Mouse (Mus musculus) heart, embryonic 13.5 days (tissue): ENCODE results near the gene Rflnb. TPM values are rescaled to one million over a fixed set of nuclear protein-coding genes. Genes with fewer than 3 reads are reported as not detected.

Source experiments
- ATAC-seq: fragments of 200-750 bp; cut with Nextera tagmentation; 2 replicates; pipeline ENCODE4 v1.8.0; 2017; ENCODE audit warnings: moderate TSS enrichment; ENCODE audit not compliant: insufficient number of reproducible peaks, low FRiP score, low TSS enrichment; ENCODE audit errors: extremely low read depth
- H3K27ac ChIP-seq: fragments of 300-500 bp; sonication (generic); replicated peaks from 2 replicates; pipeline ENCODE4 v1.5.1; 2015; ENCODE audit warnings: moderate library complexity, mild to moderate bottlenecking, inconsistent platforms
- H3K27me3 ChIP-seq: fragments of 300-500 bp; sonication (generic); replicated peaks from 2 replicates; pipeline ENCODE4 v1.6.1; 2015; ENCODE audit warnings: mild to moderate bottlenecking, inconsistent platforms
- H3K36me3 ChIP-seq: fragments of 300-500 bp; sonication (generic); 2 replicates; pipeline ENCODE4 v1.6.1; 2015; ENCODE audit warnings: mild to moderate bottlenecking, inconsistent platforms
- H3K4me1 ChIP-seq: fragments of 300-500 bp; sonication (generic); 2 replicates; pipeline ENCODE4 v1.6.1; 2015; ENCODE audit warnings: inconsistent platforms
- H3K4me2 ChIP-seq: fragments of 300-500 bp; sonication (generic); 2 replicates; pipeline ENCODE4 v1.6.1; 2015; ENCODE audit warnings: inconsistent platforms, mild to moderate bottlenecking, moderate library complexity
- H3K4me3 ChIP-seq: fragments of 300-500 bp; sonication (generic); 2 replicates; pipeline ENCODE4 v1.5.1; 2015; ENCODE audit warnings: moderate library complexity, mild to moderate bottlenecking, inconsistent platforms
- H3K9ac ChIP-seq: fragments of 300-500 bp; sonication (generic); 2 replicates; pipeline ENCODE4 v1.6.1; 2015; ENCODE audit warnings: inconsistent platforms, mild to moderate bottlenecking, moderate library complexity
- H3K9me3 ChIP-seq: fragments of 300-500 bp; sonication (generic); 2 replicates; pipeline ENCODE4 v1.6.1; 2016; ENCODE audit warnings: inconsistent platforms
- WGBS: fragments of 180-500 bp; shearing (Covaris S2); methylation state at CpG from one replicate; pipeline ENCODE4 v1.1.7; 2015; ENCODE audit warnings: mixed read lengths; 5-methylcytosine and 5-hydroxymethylcytosine counted together
- polyA plus RNA-seq: library from polyadenylated mRNA; unstranded; fragments of >200 nt; fragmentation: Nextera tagmentation; extraction: Ambion mirVana; gene quantifications from 2 replicates; pipeline ENCODE4 v1.2.1, GENCODE M21; 2015

Rflnb gene
- polyA plus RNA-seq, 1 experiment from 2014 or later: 10.7 TPM

DNA sequence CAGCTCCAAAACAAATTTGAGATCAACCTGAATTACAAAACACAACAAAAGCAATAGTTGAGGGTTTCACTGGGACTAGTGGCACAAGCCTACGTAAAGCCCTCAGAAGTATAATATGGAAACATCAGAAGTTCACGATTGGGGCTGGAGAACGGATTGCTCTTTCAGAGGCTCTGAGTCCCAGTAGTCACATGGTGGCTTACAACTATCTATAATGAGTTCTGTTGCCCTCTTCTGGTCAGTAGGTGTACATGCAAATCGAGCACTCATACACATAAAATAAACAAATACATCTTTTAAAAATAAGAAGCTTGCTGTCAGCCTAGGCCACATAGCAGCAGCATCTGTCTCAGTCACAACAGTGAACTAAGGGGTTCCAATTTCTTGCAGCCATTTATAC, 44.4 kb downstream of the Rflnb start:
- H3K27ac ChIP-seq: no peak overlapping the region
- 77% methylated on average over 4 of the region's 4 CpGs for WGBS
- no peaks in the 10 kb centered on the region for H3K27me3 ChIP-seq
- no peaks in the 10 kb centered on the region for H3K4me1 ChIP-seq
- no peaks in the 10 kb centered on the region for H3K9me3 ChIP-seq
- no peak for ATAC-seq
- no peak overlapping the region for H3K4me3 ChIP-seq
- H3K9ac ChIP-seq: no peak overlapping the region
- no peaks in the 10 kb centered on the region for H3K36me3 ChIP-seq
- no peak overlapping the region for H3K4me2 ChIP-seq

DNA sequence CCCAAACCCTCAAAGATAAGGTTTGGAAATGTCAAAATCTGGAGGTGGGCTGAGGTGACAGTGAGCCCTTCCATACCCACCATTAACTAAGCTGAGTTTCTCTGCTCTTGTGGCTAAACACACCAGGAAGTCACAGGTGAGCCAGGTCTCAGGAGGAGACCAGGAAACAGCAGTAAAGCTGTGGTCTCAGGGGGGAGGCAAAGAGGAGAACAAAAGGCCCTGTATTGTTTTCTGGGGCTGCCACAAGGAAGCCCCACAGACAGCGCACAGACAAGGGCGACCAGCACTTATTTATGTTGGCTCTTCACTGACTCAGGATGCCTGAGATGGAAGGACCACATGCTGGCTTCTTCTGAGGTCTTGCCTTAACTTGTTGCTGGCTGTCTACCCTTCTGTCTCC, 47.2 kb downstream of the Rflnb start:
- Histone ChIP-seq H3K36me3 (no peaks in the 10 kb centered on the region), H3K9me3 (no peaks in the 10 kb centered on the region)
- WGBS: 11% methylated on average over 2 of the region's 2 CpGs

DNA sequence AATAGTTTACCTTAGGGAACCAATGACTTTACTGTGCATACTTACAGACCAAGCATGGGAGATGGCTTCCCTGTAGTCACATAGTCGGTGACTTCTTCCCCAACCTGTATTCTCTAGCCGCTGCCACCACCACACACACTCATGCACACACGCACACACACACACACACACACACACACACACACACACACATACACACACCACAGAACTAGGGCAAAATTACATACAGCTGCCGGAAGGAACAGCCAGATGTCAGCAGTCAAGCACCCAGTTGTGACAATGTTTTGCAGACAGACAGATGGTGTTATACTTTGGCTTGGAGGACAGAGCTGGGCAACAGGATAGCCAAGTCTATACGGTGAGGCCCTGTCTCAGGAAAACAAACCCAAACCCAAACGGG, 49.5 kb downstream of the Rflnb start:
- Histone ChIP-seq H3K9ac (no peak overlapping the region), H3K9me3 (peaks cover 4% of the 10 kb centered on the region), H3K36me3 (no peaks in the 10 kb centered on the region), H3K27ac (no peak overlapping the region), H3K4me2 (no peak overlapping the region), H3K4me1 (peaks cover 2% of the 10 kb centered on the region; the same call in 1 of the 2 replicates), H3K27me3 (0 out of 2 replicates have a peak, but pooled peaks cover under 1% of the 10 kb centered on the region), H3K4me3 (no peak overlapping the region)
- WGBS: 70% methylated on average over 6 of the region's 6 CpGs
- no peak for ATAC-seq

More for the DNA sequence above, 47.2 kb downstream of the Rflnb start:
- H3K4me3 ChIP-seq: no peak overlapping the region
- no peak overlapping the region for H3K4me2 ChIP-seq
- H3K9ac ChIP-seq: no peak overlapping the region
- H3K27ac ChIP-seq: no peak overlapping the region
- no peaks in the 10 kb centered on the region for H3K4me1 ChIP-seq
- H3K27me3 ChIP-seq: no peaks in the 10 kb centered on the region
- ATAC-seq: no peak

DNA sequence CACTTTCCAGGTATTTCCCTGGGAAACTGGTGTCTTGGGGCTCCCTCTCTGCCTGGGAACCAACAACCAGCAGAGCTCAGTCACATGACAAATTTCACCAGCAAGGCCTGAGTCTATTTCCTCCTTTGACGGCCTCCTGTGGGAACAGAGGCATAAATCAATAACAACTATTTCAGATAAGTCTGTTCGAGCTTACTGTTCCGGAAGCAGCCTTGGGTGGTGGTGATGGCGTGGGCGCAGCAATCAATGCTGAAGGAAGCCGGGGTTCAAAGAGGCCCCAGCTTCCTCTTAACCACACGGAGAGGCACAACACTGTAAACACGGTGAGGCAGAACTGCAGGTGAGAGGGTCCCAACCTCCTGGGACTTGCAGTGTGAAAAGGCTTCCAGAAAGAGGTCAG, 50.8 kb downstream of the Rflnb start:
- Histone ChIP-seq H3K27me3 (0 out of 2 replicates have a peak, but pooled peaks cover 3% of the 10 kb centered on the region), H3K9ac (no peak overlapping the region), H3K36me3 (no peaks in the 10 kb centered on the region), H3K4me1 (peaks cover 5% of the 10 kb centered on the region; the same call in 1 of the 2 replicates), H3K27ac (no peak overlapping the region), H3K4me2 (no peak overlapping the region), H3K4me3 (no peak overlapping the region), H3K9me3 (peaks cover 4% of the 10 kb centered on the region)
- ATAC-seq: no peak
- WGBS: 54% methylated on average over 8 of the region's 8 CpGs

DNA sequence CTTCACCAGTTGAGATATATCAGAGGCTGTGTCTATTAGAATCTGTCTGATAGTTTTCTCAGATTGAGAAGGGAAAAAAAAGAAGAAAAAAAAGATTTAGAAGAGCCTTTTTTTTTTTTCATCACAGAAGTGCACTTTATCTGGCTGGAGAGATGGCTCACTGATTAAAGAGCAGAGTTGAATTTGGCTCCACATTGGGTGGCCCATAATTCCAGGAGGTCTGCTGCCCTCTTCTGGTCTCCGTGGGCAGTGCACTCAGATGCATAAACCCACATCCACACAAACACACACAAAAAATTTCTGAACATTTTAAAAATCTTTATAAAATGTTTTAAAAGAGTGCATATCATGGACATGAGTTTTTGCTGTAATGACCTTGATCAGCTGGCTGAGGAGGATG, 53.6 kb downstream of the Rflnb start:
- no peak for ATAC-seq
- WGBS: 68% methylated on average over 1 of the region's 1 CpGs

DNA sequence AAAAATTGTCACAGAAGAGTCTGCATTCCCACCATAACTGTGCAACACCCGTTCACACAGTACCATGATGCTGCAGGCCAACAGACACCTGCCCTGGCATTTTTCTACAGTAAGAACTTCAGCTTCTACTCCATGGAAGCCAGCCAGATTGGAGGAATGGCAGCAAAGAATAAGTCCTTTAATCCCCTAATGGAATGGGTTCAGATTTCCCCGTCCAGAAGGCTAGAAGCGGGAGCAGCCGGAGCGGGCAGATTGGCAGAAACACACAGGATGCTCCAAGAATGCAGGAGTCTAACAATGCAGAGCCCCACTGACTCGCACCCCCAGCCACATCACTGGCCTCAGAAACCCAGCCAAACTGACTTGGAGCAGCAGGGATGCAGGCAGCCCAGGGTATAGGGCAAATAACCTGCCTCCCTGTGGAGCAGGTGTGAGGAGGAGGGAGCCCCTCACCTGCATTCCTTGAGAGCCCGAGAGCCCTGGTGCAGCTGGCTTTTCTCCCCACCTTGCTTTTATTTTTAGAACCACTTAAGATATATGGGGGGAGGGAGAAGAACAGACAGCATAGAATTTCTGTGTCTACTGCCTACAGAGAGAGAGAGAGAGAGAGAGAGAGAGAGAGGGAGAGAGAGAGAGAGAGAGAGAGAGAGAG, 54.5 kb downstream of the Rflnb start:
- no peak overlapping the region for H3K4me3 ChIP-seq
- no peak for ATAC-seq
- H3K36me3 ChIP-seq: no peaks in the 10 kb centered on the region
- peaks cover 4% of the 10 kb centered on the region for H3K9me3 ChIP-seq
- no peak overlapping the region for H3K27ac ChIP-seq
- no peak overlapping the region for H3K9ac ChIP-seq
- peaks cover 25% of the 10 kb centered on the region for H3K27me3 ChIP-seq
- WGBS: 22% methylated on average over 7 of the region's 7 CpGs
- no peak overlapping the region for H3K4me2 ChIP-seq
- H3K4me1 ChIP-seq: peaks cover 5% of the 10 kb centered on the region; the same call in 1 of the 2 replicates

More for the DNA sequence above, 53.6 kb downstream of the Rflnb start:
- H3K36me3 ChIP-seq: no peaks in the 10 kb centered on the region
- H3K27me3 ChIP-seq: peaks cover 15% of the 10 kb centered on the region; the same call in 1 of the 2 replicates
- H3K9me3 ChIP-seq: peaks cover 4% of the 10 kb centered on the region
- H3K9ac ChIP-seq: no peak overlapping the region
- H3K4me3 ChIP-seq: no peak overlapping the region
- peaks cover 5% of the 10 kb centered on the region; the same call in 1 of the 2 replicates for H3K4me1 ChIP-seq
- no peak overlapping the region for H3K27ac ChIP-seq
- no peak overlapping the region for H3K4me2 ChIP-seq

DNA sequence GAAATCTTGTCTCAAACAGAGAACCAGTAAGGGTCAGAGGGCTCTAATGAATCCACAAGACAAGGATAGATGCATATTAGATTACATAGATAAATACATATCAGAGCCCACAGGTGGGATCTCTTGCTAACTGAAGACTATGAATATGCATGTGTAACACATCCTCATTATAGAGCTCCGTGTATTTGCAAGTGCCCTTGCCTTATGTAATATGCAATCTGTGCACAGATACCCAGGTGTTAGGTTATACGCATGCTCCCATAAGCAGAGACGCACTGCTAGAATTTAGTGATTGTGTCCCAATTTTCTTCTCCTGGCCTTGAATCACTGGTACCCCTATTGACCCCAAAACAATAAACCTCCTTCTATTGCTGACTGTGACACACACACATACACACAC, 55.4 kb downstream of the Rflnb start:
- Histone ChIP-seq H3K9ac (no peak overlapping the region), H3K4me1 (peaks cover 8% of the 10 kb centered on the region; the same call in 1 of the 2 replicates), H3K27ac (no peak overlapping the region), H3K36me3 (no peaks in the 10 kb centered on the region), H3K4me3 (no peak overlapping the region), H3K9me3 (peaks cover 4% of the 10 kb centered on the region), H3K27me3 (peaks cover 31% of the 10 kb centered on the region), H3K4me2 (no peak overlapping the region)
- ATAC-seq: no peak
- 74% methylated on average over 3 of the region's 3 CpGs for WGBS

DNA sequence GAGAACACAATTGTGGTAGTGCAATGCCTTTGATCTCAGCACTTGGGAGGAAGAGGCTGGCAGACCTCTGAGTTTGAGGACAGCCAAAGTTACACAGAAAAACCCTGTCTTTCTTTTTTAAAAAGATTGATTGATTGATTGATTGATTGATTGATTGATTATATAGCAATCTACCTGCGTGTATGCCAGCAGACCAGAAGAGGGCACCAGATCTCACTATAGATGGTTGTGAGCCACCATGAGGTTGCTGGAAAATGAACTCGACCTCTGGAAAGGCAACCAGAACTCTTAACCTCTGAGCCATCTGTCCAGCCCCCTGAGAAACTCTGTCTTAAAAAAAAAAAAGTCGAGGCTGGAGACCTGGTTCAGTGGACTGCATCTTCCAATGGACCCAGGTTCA, 57.0 kb downstream of the Rflnb start:
- no peak for ATAC-seq
- Histone ChIP-seq H3K9ac (no peak overlapping the region), H3K36me3 (no peaks in the 10 kb centered on the region), H3K27me3 (peaks cover 37% of the 10 kb centered on the region), H3K4me2 (no peak overlapping the region), H3K27ac (no peak overlapping the region), H3K9me3 (peaks cover 4% of the 10 kb centered on the region), H3K4me1 (peaks cover 17% of the 10 kb centered on the region), H3K4me3 (no peak overlapping the region)
- WGBS: 22% methylated on average over 3 of the region's 3 CpGs

Other genes starting within 250 kb of the Rflnb start
- gene Doc2b, start 231.7 kb downstream of the Rflnb start, polyA plus RNA-seq: 0.23 and 0.32 TPM in 2 replicates
- 5.3 and 5.4 TPM in 2 replicates for gene Rph3al, start 89.4 kb downstream of the Rflnb start, polyA plus RNA-seq
- gene 1700016K19Rik, start 27.9 kb downstream of the Rflnb start, polyA plus RNA-seq: not detected in 2 replicates
- 28.4 and 31.8 TPM in 2 replicates for gene Vps53, start 151.9 kb upstream of the Rflnb start, polyA plus RNA-seq
- gene Fam57a, start 151.9 kb upstream of the Rflnb start, polyA plus RNA-seq: 22.8 and 26.9 TPM in 2 replicates
- 0.91 and 1.5 TPM in 2 replicates for gene Dbil5, start 189.8 kb upstream of the Rflnb start, polyA plus RNA-seq
- 20.0 and 23.9 TPM in 2 replicates for gene Gemin4, start 189.9 kb upstream of the Rflnb start, polyA plus RNA-seq
- gene Mrm3, start 215.9 kb upstream of the Rflnb start, polyA plus RNA-seq: 21.1 and 24.2 TPM in 2 replicates
- 114 and 126 TPM in 2 replicates for gene Glod4, start 215.9 kb upstream of the Rflnb start, polyA plus RNA-seq